Comparison of ENCODE assay signal across 25 mouse cellular contexts in genomic region chr15:13232567-13233259, GRCm38 (mm10). TPM values are rescaled to one million over a fixed set of nuclear protein-coding genes. Genes with fewer than 3 reads are reported as not detected.
DNase-seq lines count a peak whose midpoint lies in the region; ATAC-seq and TF ChIP-seq lines count a peak whose summit lies in the region.
"Had no signal": no experiment of that assay in that cellular context is flagged by ENCODE, and none has a peak within 500 bp of the region (broad histone marks: within the 10 kb centered on the region; RNA-seq: fewer than 3 reads in every experiment).

No protein-coding gene starts in this region.

- DNase-seq in heart, adult 11 months: peak; percentile 17
- no peak for DNase-seq in heart, postnatal 10 days
- DNase-seq in embryonic facial prominence, embryonic 10.5 days (ENCODE audit: low spot score): peak; percentile 33
- no peak for DNase-seq in hindbrain, postnatal 0 days (ENCODE audit: low spot score)
- DNase-seq: adrenal gland, adult 8-10 months; adrenal gland, postnatal 36 days; B cell, adult 2 months; cerebellum, adult 11 months; cerebellum, adult 9-10 months; cerebellum, postnatal 36 days; gastrocnemius, adult 2 months; heart, adult 2 months; kidney, adult 2 months had no signal

- no peaks in the 10 kb centered on the region for H3K9me3 ChIP-seq in forebrain, embryonic 13.5 days (replicated peaks)
- no peaks in the 10 kb centered on the region for H3K9me3 ChIP-seq in forebrain, embryonic 12.5 days
- no peaks in the 10 kb centered on the region for H3K9me3 ChIP-seq in embryonic facial prominence, embryonic 10.5 days
- no peaks in the 10 kb centered on the region for H3K9me3 ChIP-seq in hindbrain, postnatal 0 days (ENCODE audit: low read length)
- H3K9me3 ChIP-seq: embryonic facial prominence, embryonic 15.5 days; G1E; heart, embryonic 15.5 days; kidney, embryonic 15.5 days had no signal

- H3K36me3 ChIP-seq in forebrain, embryonic 13.5 days (ENCODE audit: poor library complexity, severe bottlenecking): no peaks in the 10 kb centered on the region
- H3K36me3 ChIP-seq in forebrain, embryonic 12.5 days (replicated peaks): no peaks in the 10 kb centered on the region
- no peaks in the 10 kb centered on the region for H3K36me3 ChIP-seq in embryonic facial prominence, embryonic 10.5 days (replicated peaks)
- H3K36me3 ChIP-seq in hindbrain, postnatal 0 days (ENCODE audit: insufficient read depth, low read length): no peaks in the 10 kb centered on the region
- H3K36me3 ChIP-seq: embryonic facial prominence, embryonic 15.5 days; G1E; heart, embryonic 15.5 days; hindbrain, embryonic 10.5 days; kidney, embryonic 15.5 days had no signal

- intact Hi-C loops in heart, postnatal 10 days (cut with DNase I): no loop called here

- no peak overlapping the region for H3K4me2 ChIP-seq in forebrain, embryonic 13.5 days
- H3K4me2 ChIP-seq in forebrain, embryonic 12.5 days: no peak overlapping the region
- H3K4me2 ChIP-seq in hindbrain, postnatal 0 days (ENCODE audit: low read depth, low read length): no peak overlapping the region
- H3K4me2 ChIP-seq: embryonic facial prominence, embryonic 15.5 days; heart, embryonic 11.5 days; heart, embryonic 15.5 days; hindbrain, embryonic 14.5 days; kidney, embryonic 15.5 days had no signal

- TF ChIP-seq CTCF in hindbrain, postnatal 0 days (IDR thresholded peaks at IDR 0.05; ENCODE audit: low read depth): no peak

- H3K4me1 ChIP-seq in forebrain, embryonic 13.5 days: no peaks in the 10 kb centered on the region
- no peaks in the 10 kb centered on the region for H3K4me1 ChIP-seq in forebrain, embryonic 12.5 days
- peaks cover 11% of the 10 kb centered on the region for H3K4me1 ChIP-seq in embryonic facial prominence, embryonic 10.5 days
- no peaks in the 10 kb centered on the region for H3K4me1 ChIP-seq in hindbrain, postnatal 0 days (ENCODE audit: insufficient read depth, low read length)
- H3K4me1 ChIP-seq: embryonic facial prominence, embryonic 15.5 days; heart, embryonic 15.5 days; kidney, embryonic 15.5 days had no signal

- H3K9ac ChIP-seq in forebrain, embryonic 13.5 days: no peak overlapping the region
- H3K9ac ChIP-seq in forebrain, embryonic 12.5 days: no peak overlapping the region
- no peak overlapping the region for H3K9ac ChIP-seq in hindbrain, postnatal 0 days (replicated peaks; ENCODE audit: low read length)
- H3K9ac ChIP-seq: embryonic facial prominence, embryonic 15.5 days; heart, embryonic 15.5 days; hindbrain, embryonic 14.5 days; kidney, embryonic 15.5 days had no signal

- ATAC-seq in forebrain, embryonic 13.5 days: peak; percentile 72
- ATAC-seq in forebrain, embryonic 12.5 days (ENCODE audit: low FRiP score): no peak
- ATAC-seq in hindbrain, postnatal 0 days: no peak
- ATAC-seq: CD4-positive, CD25-positive, alpha-beta regulatory T cell, adult 4 months; intestine, embryonic 16.5 days had no signal

- no peaks in the 10 kb centered on the region for H3K27me3 ChIP-seq in forebrain, embryonic 13.5 days
- no peaks in the 10 kb centered on the region for H3K27me3 ChIP-seq in forebrain, embryonic 12.5 days
- no peaks in the 10 kb centered on the region for H3K27me3 ChIP-seq in embryonic facial prominence, embryonic 10.5 days (replicated peaks; ENCODE audit: low read depth, poor library complexity, severe bottlenecking)
- no peaks in the 10 kb centered on the region for H3K27me3 ChIP-seq in hindbrain, postnatal 0 days (ENCODE audit: insufficient read depth, low read length)
- H3K27me3 ChIP-seq: embryonic facial prominence, embryonic 15.5 days; heart, embryonic 15.5 days; kidney, embryonic 15.5 days had no signal

- no peak overlapping the region for H3K4me3 ChIP-seq in forebrain, embryonic 13.5 days
- H3K4me3 ChIP-seq in forebrain, embryonic 12.5 days (replicated peaks): no peak overlapping the region
- no peak overlapping the region for H3K4me3 ChIP-seq in embryonic facial prominence, embryonic 10.5 days
- no peak overlapping the region for H3K4me3 ChIP-seq in hindbrain, postnatal 0 days (ENCODE audit: low read length)
- H3K4me3 ChIP-seq: embryonic facial prominence, embryonic 15.5 days; erythroblast, embryonic 14.5 days; gastrocnemius, adult 2 months; heart, adult 2 months; heart, embryonic 15.5 days; hindbrain, embryonic 10.5 days; kidney, embryonic 15.5 days had no signal

- no peak overlapping the region for H3K27ac ChIP-seq in forebrain, embryonic 13.5 days
- no peak overlapping the region for H3K27ac ChIP-seq in forebrain, embryonic 12.5 days
- H3K27ac ChIP-seq in embryonic facial prominence, embryonic 10.5 days (replicated peaks): no peak overlapping the region
- H3K27ac ChIP-seq in hindbrain, postnatal 0 days: no peak overlapping the region
- H3K27ac ChIP-seq: embryonic facial prominence, embryonic 15.5 days; gastrocnemius, adult 2 months; heart, adult 2 months; heart, embryonic 15.5 days; hindbrain, embryonic 10.5 days; hindbrain, embryonic 14.5 days; kidney, embryonic 15.5 days had no signal

- 80% methylated on average over 5 of the region's 5 CpGs for WGBS in forebrain, embryonic 13.5 days
- WGBS in forebrain, embryonic 12.5 days: 85% methylated on average over 5 of the region's 5 CpGs
- WGBS in embryonic facial prominence, embryonic 10.5 days: 86% methylated on average over 5 of the region's 5 CpGs
- WGBS in hindbrain, postnatal 0 days: 65% methylated on average over 5 of the region's 5 CpGs

RNA-seq across cellular contexts. Expression of gene Cdh6, which starts 59.2 kb away (rescaled TPM):
- polyA plus RNA-seq in forebrain, embryonic 13.5 days (2015; fragmentation: Nextera tagmentation; extraction: Ambion mirVana): 9.1 TPM in 2 replicates
- 10.9 and 12.8 TPM in 2 replicates for polyA plus RNA-seq in forebrain, embryonic 12.5 days (2016; fragmentation: Nextera tagmentation; extraction: Ambion mirVana)
- 1 to 10 TPM; 1.4 to 1.5 TPM for total RNA-seq in heart, postnatal 10 days (2021)
- 15.2 and 15.9 TPM in 2 replicates for polyA plus RNA-seq in embryonic facial prominence, embryonic 10.5 days (2016; fragmentation: Nextera tagmentation; extraction: Ambion mirVana)
- 13.8 and 14.3 TPM in 2 replicates for total RNA-seq in hindbrain, postnatal 0 days (2014; rRNA removed)
- 15.5 TPM in 2 replicates for polyA plus RNA-seq in hindbrain, postnatal 0 days (2015; fragmentation: Nextera tagmentation; extraction: Ambion mirVana)
- polyA plus RNA-seq: erythroblast, embryonic 14.5 days; G1E had no signal

Comparison
In these comparisons a context has a peak if more than half of its experiments do, and no peak if none do; other contexts are left out.
1. DNase-seq: peak in heart, adult 11 months (single experiment) and embryonic facial prominence, embryonic 10.5 days (single experiment); none in heart, postnatal 10 days (0 of 2) and hindbrain, postnatal 0 days (single experiment).